Mouse (Mus musculus) lung, postnatal 0 days (tissue): Measurements from ENCODE around the gene Rnf113a2. TPM values are rescaled to one million over a fixed set of nuclear protein-coding genes. Genes with fewer than 3 reads are reported as not detected.

Experiments
- ATAC-seq: fragments of 200-750 bp; cut with Nextera tagmentation; 2 replicates; pipeline ENCODE4 v1.8.0; 2017; ENCODE audit warnings: moderate library complexity
- DNase-seq: peaks from one replicate; pipeline ENCODE4 v3.0.0-alpha.2; 2016; ENCODE audit warnings: low spot score
- H3K27ac ChIP-seq: fragments of 300-500 bp; sonication (generic); 2 replicates; pipeline ENCODE4 v1.5.1; 2014; ENCODE audit warnings: antibody characterized with exemption, mild to moderate bottlenecking, low read length, mixed read lengths
- H3K27me3 ChIP-seq: fragments of 300-500 bp; sonication (generic); replicated peaks from 2 replicates; pipeline ENCODE4 v1.6.1; 2014; ENCODE audit warnings: low read length, mixed read lengths; ENCODE audit not compliant: insufficient read depth
- H3K36me3 ChIP-seq: fragments of 300-500 bp; sonication (generic); 2 replicates; pipeline ENCODE4 v1.6.1; 2014; ENCODE audit warnings: low read length, mixed read lengths; ENCODE audit not compliant: insufficient read depth
- H3K4me1 ChIP-seq: fragments of 300-500 bp; sonication (generic); 2 replicates; pipeline ENCODE4 v1.6.1; 2014; ENCODE audit warnings: antibody characterized with exemption, low read depth, low read length, mixed read lengths; ENCODE audit not compliant: insufficient read depth
- H3K4me2 ChIP-seq: fragments of 300-500 bp; sonication (generic); replicated peaks from 2 replicates; pipeline ENCODE4 v1.6.1; 2014; ENCODE audit warnings: low read depth, mild to moderate bottlenecking, low read length, moderate library complexity, mixed read lengths
- H3K4me3 ChIP-seq: fragments of 300-500 bp; sonication (generic); 2 replicates; pipeline ENCODE4 v1.5.1; 2014; ENCODE audit warnings: low read depth, low read length
- H3K9ac ChIP-seq: fragments of 300-500 bp; sonication (generic); replicated peaks from 2 replicates; pipeline ENCODE4 v1.6.1; 2014; ENCODE audit warnings: low read depth, mild to moderate bottlenecking
- H3K9me3 ChIP-seq: fragments of 300-500 bp; sonication (generic); 2 replicates; pipeline ENCODE4 v1.6.1; 2016; ENCODE audit warnings: low read length, mixed read lengths
- CTCF ChIP-seq: IDR thresholded peaks from 2 replicates; pipeline ENCODE4 v1.5.1; 2016; ENCODE audit warnings: antibody characterized with exemption, mild to moderate bottlenecking
- EP300 ChIP-seq: IDR thresholded peaks from 2 replicates; pipeline ENCODE4 v1.6.1; 2016; ENCODE audit warnings: antibody characterized with exemption, mild to moderate bottlenecking, control low read depth
- WGBS: fragments of 180-500 bp; shearing (Covaris S2); extraction: QIAGEN DNeasy Blood & Tissue Kit; methylation state at CpG from one replicate; pipeline ENCODE4 v1.1.7; 2014; 5-methylcytosine and 5-hydroxymethylcytosine counted together
- polyA plus RNA-seq: library from polyadenylated mRNA; unstranded; fragments of >200 nt; fragmentation: Nextera tagmentation; extraction: Ambion mirVana; gene quantifications from 2 replicates; pipeline ENCODE4 v1.2.1, GENCODE M21; 2015

The Rnf113a2 gene
- polyA plus RNA-seq, 1 experiment from 2014 or later, result 23.0 TPM

- H3K9ac ChIP-seq, result no peak overlapping the region
- H3K4me3 ChIP-seq, result no peak overlapping the region
- no peak overlapping the region for H3K27ac ChIP-seq
- TF ChIP-seq CTCF (no peak), EP300 (no peak)
- H3K4me1 ChIP-seq, result no peaks in the 10 kb centered on the region
- H3K9me3 ChIP-seq, result no peaks in the 10 kb centered on the region
- no peaks in the 10 kb centered on the region for H3K27me3 ChIP-seq
- no peak for DNase-seq
- 81% methylated on average over 8 of the region's 8 CpGs for WGBS
- no peak; the same call in 1 of the 2 replicates for ATAC-seq
- no peaks in the 10 kb centered on the region for H3K36me3 ChIP-seq
- H3K4me2 ChIP-seq, result no peak overlapping the region
Observed at GRCm38 (mm10) chr12:84388097-84388496, 28.9 kb upstream of the Rnf113a2 start.

GRCm38 (mm10) chr12:84388774-84389400, 28.1 kb upstream of the Rnf113a2 start:
- Histone ChIP-seq H3K4me1 (no peaks in the 10 kb centered on the region), H3K27me3 (no peaks in the 10 kb centered on the region), H3K4me2 (peak overlapping the region; percentile 21; the same call in 1 of the 2 replicates), H3K9me3 (no peaks in the 10 kb centered on the region), H3K9ac (no peak overlapping the region), H3K4me3 (no peak overlapping the region), H3K27ac (no peak overlapping the region), H3K36me3 (no peaks in the 10 kb centered on the region)
- peak; percentile 42 for DNase-seq
- WGBS, result 47% methylated on average over 14 of the region's 14 CpGs
- no peak for TF ChIP-seq EP300
- no peak for TF ChIP-seq CTCF
- ATAC-seq, result no peak

- Histone ChIP-seq H3K36me3 (no peaks in the 10 kb centered on the region), H3K4me2 (no peak overlapping the region), H3K4me3 (no peak overlapping the region), H3K4me1 (no peaks in the 10 kb centered on the region), H3K9me3 (no peaks in the 10 kb centered on the region), H3K27me3 (no peaks in the 10 kb centered on the region), H3K27ac (no peak overlapping the region), H3K9ac (no peak overlapping the region)
- ATAC-seq (no peak), DNase-seq (no peak)
- TF ChIP-seq CTCF (no peak), EP300 (no peak)
- 82% methylated on average over 6 of the region's 6 CpGs for WGBS
Observed at GRCm38 (mm10) chr12:84390336-84390735, 26.7 kb upstream of the Rnf113a2 start.

GRCm38 (mm10) chr12:84392681-84393080, 24.3 kb upstream of the Rnf113a2 start:
- Histone ChIP-seq H3K27ac (no peak overlapping the region), H3K4me3 (no peak overlapping the region), H3K4me2 (no peak overlapping the region), H3K36me3 (0 out of 2 replicates have a peak, but pooled peaks cover 3% of the 10 kb centered on the region), H3K27me3 (no peaks in the 10 kb centered on the region), H3K4me1 (no peaks in the 10 kb centered on the region), H3K9ac (no peak overlapping the region), H3K9me3 (no peaks in the 10 kb centered on the region)
- TF ChIP-seq CTCF (no peak), EP300 (no peak)
- WGBS, result 95% methylated on average over 4 of the region's 4 CpGs
- DNase-seq, result no peak
- ATAC-seq, result no peak

- Histone ChIP-seq H3K27me3 (no peaks in the 10 kb centered on the region), H3K36me3 (0 out of 2 replicates have a peak, but pooled peaks cover 3% of the 10 kb centered on the region), H3K9ac (no peak overlapping the region), H3K4me1 (no peaks in the 10 kb centered on the region), H3K27ac (no peak overlapping the region), H3K4me2 (no peak overlapping the region), H3K4me3 (no peak overlapping the region), H3K9me3 (no peaks in the 10 kb centered on the region)
- WGBS, result 87% methylated on average over 5 of the region's 5 CpGs
- DNase-seq (no peak), ATAC-seq (no peak)
- TF ChIP-seq CTCF, result no peak
- no peak for TF ChIP-seq EP300
Observed at GRCm38 (mm10) chr12:84393847-84394246, 23.1 kb upstream of the Rnf113a2 start.

GRCm38 (mm10) chr12:84396947-84397679, 19.9 kb upstream of the Rnf113a2 start:
- H3K27me3 ChIP-seq, result no peaks in the 10 kb centered on the region
- H3K4me1 ChIP-seq, result no peaks in the 10 kb centered on the region
- H3K4me2 ChIP-seq, result no peak overlapping the region
- H3K9ac ChIP-seq, result no peak overlapping the region
- no peaks in the 10 kb centered on the region for H3K9me3 ChIP-seq
- WGBS, result 82% methylated on average over 14 of the region's 14 CpGs
- H3K27ac ChIP-seq, result no peak overlapping the region
- no peak overlapping the region for H3K4me3 ChIP-seq
- ATAC-seq (no peak), DNase-seq (no peak)
- no peak for TF ChIP-seq EP300
- TF ChIP-seq CTCF, result no peak
- H3K36me3 ChIP-seq, result 0 out of 2 replicates have a peak, but pooled peaks cover 3% of the 10 kb centered on the region
